Mouse (Mus musculus): ENCODE data around the gene Abcg5. TPM values are rescaled to one million over a fixed set of nuclear protein-coding genes. Genes with fewer than 3 reads are reported as not detected.

Gene Abcg5
- total RNA-seq (2023), result not detected

GRCm38 (mm10) chr17:84682734-84683717 is at the start of gene Abcg5:
Gene Abcg5 (minus strand): TSS chr17:84683011.

GRCm38 (mm10) chr17:84675951-84676366 is 6.9 kb downstream of the Abcg5 start, which contains the start of gene Abcg8:
Gene Abcg8 (plus strand): TSS chr17:84676302.

GRCm38 (mm10) chr17:84626276-84626856 is 56.4 kb downstream of the Abcg5 start, which contains the start of gene Dync2li1:
Gene Dync2li1 (plus strand): TSS chr17:84626496.

Other genes with a start within 250 kb of the Abcg5 start
- 130 TPM for gene Thada, start 216.8 kb downstream of the Abcg5 start, total RNA-seq (2023)
- gene Plekhh2, start 171.1 kb downstream of the Abcg5 start, total RNA-seq (2023), result 0.09 TPM
- gene Dync2li1, start 56.5 kb downstream of the Abcg5 start, total RNA-seq (2023), result 0.62 TPM
- gene Abcg8, start 6.7 kb downstream of the Abcg5 start, total RNA-seq (2023), result not detected
- 44.0 TPM for gene Lrpprc, start 107.8 kb upstream of the Abcg5 start, total RNA-seq (2023)

All from CD4-positive naive resting alpha-beta T cell, adult 57 days (primary cell).